Mouse (Mus musculus): ENCODE data around the gene Sox15. TPM values are rescaled to one million over a fixed set of nuclear protein-coding genes. Genes with fewer than 3 reads are reported as not detected.

The Sox15 gene
- polyA plus RNA-seq, 1 experiment = 0.08 TPM

- Histone ChIP-seq H3K4me3 (ENCODE audit: insufficient read depth, poor library complexity, severe bottlenecking) (no peak overlapping the region), H3K36me3 (ENCODE audit: control insufficient read depth, insufficient read depth) (no peaks in the 10 kb centered on the region), H3ac (ENCODE audit: control insufficient read depth, insufficient read length, low read depth) (no peak overlapping the region), H3K79me3 (ENCODE audit: low read depth) (peaks cover 2% of the 10 kb centered on the region), H3K79me2 (ENCODE audit: control insufficient read depth, insufficient read depth) (peaks cover 12% of the 10 kb centered on the region), H3K27me3 (ENCODE audit: control insufficient read depth, insufficient read depth, insufficient read length) (no peaks in the 10 kb centered on the region)
- no peak for TF ChIP-seq MAX (IDR thresholded peaks at IDR 0.05)
- TF ChIP-seq CTCF (IDR thresholded peaks at IDR 0.05; ENCODE audit: control insufficient read depth, insufficient read depth, insufficient read length) = no peak
- no peak for TF ChIP-seq MYOG (IDR thresholded peaks at IDR 0.05; ENCODE audit: control insufficient read depth, extremely low read depth, insufficient read length)
- TF ChIP-seq FOSL1 (IDR thresholded peaks at IDR 0.05; ENCODE audit: insufficient read depth, low read length, poor library complexity, severe bottlenecking) = no peak
- no peak for TF ChIP-seq CEBPB (IDR thresholded peaks at IDR 0.05; ENCODE audit: low read depth)
- TF ChIP-seq USF1 (IDR thresholded peaks at IDR 0.05; ENCODE audit: low read depth) = no peak
- no peak for TF ChIP-seq MYOD1 (IDR thresholded peaks at IDR 0.05; ENCODE audit: control insufficient read depth, insufficient read length, low read depth)
Measured at GRCm38 (mm10) chr11:69686377-69686776, 31.3 kb downstream of the Sox15 start.

- Histone ChIP-seq H3K79me3 (ENCODE audit: low read depth) (no peaks in the 10 kb centered on the region), H3K79me2 (ENCODE audit: control insufficient read depth, insufficient read depth) (peaks cover 5% of the 10 kb centered on the region), H3ac (ENCODE audit: control insufficient read depth, insufficient read length, low read depth) (no peak overlapping the region), H3K4me3 (ENCODE audit: insufficient read depth, poor library complexity, severe bottlenecking) (no peak overlapping the region), H3K36me3 (ENCODE audit: control insufficient read depth, insufficient read depth) (no peaks in the 10 kb centered on the region), H3K27me3 (ENCODE audit: control insufficient read depth, insufficient read depth, insufficient read length) (no peaks in the 10 kb centered on the region)
- TF ChIP-seq MYOD1 (IDR thresholded peaks at IDR 0.05; ENCODE audit: control insufficient read depth, insufficient read length, low read depth) = no peak
Measured at GRCm38 (mm10) chr11:69687061-69687460, 31.9 kb downstream of the Sox15 start.

- Histone ChIP-seq H3K79me2 (ENCODE audit: control insufficient read depth, insufficient read depth) (no peaks in the 10 kb centered on the region), H3K4me3 (ENCODE audit: insufficient read depth, poor library complexity, severe bottlenecking) (no peak overlapping the region), H3K79me3 (ENCODE audit: low read depth) (no peaks in the 10 kb centered on the region), H3ac (ENCODE audit: control insufficient read depth, insufficient read length, low read depth) (no peak overlapping the region), H3K27me3 (ENCODE audit: control insufficient read depth, insufficient read depth, insufficient read length) (no peaks in the 10 kb centered on the region), H3K36me3 (ENCODE audit: control insufficient read depth, insufficient read depth) (no peaks in the 10 kb centered on the region)
- no peak for TF ChIP-seq MAX (IDR thresholded peaks at IDR 0.05)
- no peak for TF ChIP-seq CEBPB (IDR thresholded peaks at IDR 0.05; ENCODE audit: low read depth)
- TF ChIP-seq CTCF (IDR thresholded peaks at IDR 0.05; ENCODE audit: control insufficient read depth, insufficient read depth, insufficient read length) = no peak
- no peak for TF ChIP-seq USF1 (IDR thresholded peaks at IDR 0.05; ENCODE audit: low read depth)
- no peak for TF ChIP-seq FOSL1 (IDR thresholded peaks at IDR 0.05; ENCODE audit: insufficient read depth, low read length, poor library complexity, severe bottlenecking)
- no peak for TF ChIP-seq MYOG (IDR thresholded peaks at IDR 0.05; ENCODE audit: control insufficient read depth, extremely low read depth, insufficient read length)
- no peak for TF ChIP-seq MYOD1 (IDR thresholded peaks at IDR 0.05; ENCODE audit: control insufficient read depth, insufficient read length, low read depth)
Measured at GRCm38 (mm10) chr11:69689891-69690290, 34.8 kb downstream of the Sox15 start.

GRCm38 (mm10) chr11:69692196-69692811 is 37.2 kb downstream of the Sox15 start:
- Histone ChIP-seq H3ac (ENCODE audit: control insufficient read depth, insufficient read length, low read depth) (no peak overlapping the region), H3K4me3 (ENCODE audit: insufficient read depth, poor library complexity, severe bottlenecking) (no peak overlapping the region), H3K79me3 (ENCODE audit: low read depth) (no peaks in the 10 kb centered on the region), H3K79me2 (ENCODE audit: control insufficient read depth, insufficient read depth) (no peaks in the 10 kb centered on the region), H3K27me3 (ENCODE audit: control insufficient read depth, insufficient read depth, insufficient read length) (no peaks in the 10 kb centered on the region), H3K36me3 (ENCODE audit: control insufficient read depth, insufficient read depth) (no peaks in the 10 kb centered on the region)
- TF ChIP-seq CTCF (IDR thresholded peaks at IDR 0.05; ENCODE audit: control insufficient read depth, insufficient read depth, insufficient read length) (no peak), USF1 (IDR thresholded peaks at IDR 0.05; ENCODE audit: low read depth) (no peak), MAX (IDR thresholded peaks at IDR 0.05) (no peak), CEBPB (IDR thresholded peaks at IDR 0.05; ENCODE audit: low read depth) (no peak), MYOG (IDR thresholded peaks at IDR 0.05; ENCODE audit: control insufficient read depth, extremely low read depth, insufficient read length) (no peak), FOSL1 (IDR thresholded peaks at IDR 0.05; ENCODE audit: insufficient read depth, low read length, poor library complexity, severe bottlenecking) (no peak), MYOD1 (IDR thresholded peaks at IDR 0.05; ENCODE audit: control insufficient read depth, insufficient read length, low read depth) (no peak)

- TF ChIP-seq MYOD1 (IDR thresholded peaks at IDR 0.05; ENCODE audit: control insufficient read depth, insufficient read length, low read depth) = no peak
- TF ChIP-seq MAX (IDR thresholded peaks at IDR 0.05) = no peak
- no peak for TF ChIP-seq MYOG (IDR thresholded peaks at IDR 0.05; ENCODE audit: control insufficient read depth, extremely low read depth, insufficient read length)
- no peak for TF ChIP-seq USF1 (IDR thresholded peaks at IDR 0.05; ENCODE audit: low read depth)
- TF ChIP-seq CEBPB (IDR thresholded peaks at IDR 0.05; ENCODE audit: low read depth) = no peak
- no peak for TF ChIP-seq CTCF (IDR thresholded peaks at IDR 0.05; ENCODE audit: control insufficient read depth, insufficient read depth, insufficient read length)
- no peak for TF ChIP-seq FOSL1 (IDR thresholded peaks at IDR 0.05; ENCODE audit: insufficient read depth, low read length, poor library complexity, severe bottlenecking)
- H3K79me3 ChIP-seq (ENCODE audit: low read depth) = no peaks in the 10 kb centered on the region
- no peaks in the 10 kb centered on the region for H3K36me3 ChIP-seq (ENCODE audit: control insufficient read depth, insufficient read depth)
- H3K79me2 ChIP-seq (ENCODE audit: control insufficient read depth, insufficient read depth) = no peaks in the 10 kb centered on the region
- no peaks in the 10 kb centered on the region for H3K27me3 ChIP-seq (ENCODE audit: control insufficient read depth, insufficient read depth, insufficient read length)
- H3K4me3 ChIP-seq (ENCODE audit: insufficient read depth, poor library complexity, severe bottlenecking) = no peak overlapping the region
- H3ac ChIP-seq (ENCODE audit: control insufficient read depth, insufficient read length, low read depth) = no peak overlapping the region
Measured at GRCm38 (mm10) chr11:69692863-69693262, 37.7 kb downstream of the Sox15 start.

GRCm38 (mm10) chr11:69693421-69693965 is 38.4 kb downstream of the Sox15 start:
- no peaks in the 10 kb centered on the region for H3K79me2 ChIP-seq (ENCODE audit: control insufficient read depth, insufficient read depth)

More at GRCm38 (mm10) chr11:69693421-69693965, 38.4 kb downstream of the Sox15 start:
- H3K4me3 ChIP-seq (ENCODE audit: insufficient read depth, poor library complexity, severe bottlenecking) = no peak overlapping the region
- H3K27me3 ChIP-seq (ENCODE audit: control insufficient read depth, insufficient read depth, insufficient read length) = no peaks in the 10 kb centered on the region
- TF ChIP-seq USF1 (IDR thresholded peaks at IDR 0.05; ENCODE audit: low read depth) = no peak
- TF ChIP-seq FOSL1 (IDR thresholded peaks at IDR 0.05; ENCODE audit: insufficient read depth, low read length, poor library complexity, severe bottlenecking) = no peak
- no peak for TF ChIP-seq MYOG (IDR thresholded peaks at IDR 0.05; ENCODE audit: control insufficient read depth, extremely low read depth, insufficient read length)
- no peak for TF ChIP-seq CEBPB (IDR thresholded peaks at IDR 0.05; ENCODE audit: low read depth)
- no peak for TF ChIP-seq MAX (IDR thresholded peaks at IDR 0.05)
- TF ChIP-seq MYOD1 (IDR thresholded peaks at IDR 0.05; ENCODE audit: control insufficient read depth, insufficient read length, low read depth) = no peak
- no peak for TF ChIP-seq CTCF (IDR thresholded peaks at IDR 0.05; ENCODE audit: control insufficient read depth, insufficient read depth, insufficient read length)
- H3K36me3 ChIP-seq (ENCODE audit: control insufficient read depth, insufficient read depth) = no peaks in the 10 kb centered on the region
- H3K79me3 ChIP-seq (ENCODE audit: low read depth) = no peaks in the 10 kb centered on the region
- H3ac ChIP-seq (ENCODE audit: control insufficient read depth, insufficient read length, low read depth) = no peak overlapping the region

All from C2C12 (cell line).